Mouse (Mus musculus) heart, postnatal 0 days (tissue): ENCODE measurements at regions not wholly inside any gene's neighbourhood (a gene's known extent, or its start where the extent isn't known, plus 50 kb on each side); places are given as distances from the start of the nearest gene placed in this dataset.

Experiments
- ATAC-seq: fragments of 200-750 bp; cut with Nextera tagmentation; 2 replicates; pipeline ENCODE4 v1.8.0; 2017; ENCODE audit warnings: low read depth, moderate number of reproducible peaks, moderate library complexity; ENCODE audit not compliant: insufficient read depth
- DNase-seq: peaks from one replicate; pipeline ENCODE4 v3.0.0-alpha.2; 2016; ENCODE audit warnings: low spot score
- H3K27ac ChIP-seq: fragments of 300-500 bp; sonication (generic); 2 replicates; pipeline ENCODE4 v1.5.1; 2014; ENCODE audit warnings: low read depth, mild to moderate bottlenecking
- H3K27me3 ChIP-seq: fragments of 300-500 bp; sonication (generic); 2 replicates; pipeline ENCODE4 v1.6.1; 2014; ENCODE audit warnings: low read length, mixed read lengths; ENCODE audit not compliant: control insufficient read depth, insufficient read depth
- H3K36me3 ChIP-seq: fragments of 300-500 bp; sonication (generic); replicated peaks from 2 replicates; pipeline ENCODE4 v1.6.1; 2014; ENCODE audit warnings: low read length, mixed read lengths; ENCODE audit not compliant: control insufficient read depth, insufficient read depth
- H3K4me1 ChIP-seq: fragments of 300-500 bp; sonication (generic); 2 replicates; pipeline ENCODE4 v1.6.1; 2014; ENCODE audit warnings: antibody characterized with exemption; ENCODE audit not compliant: control insufficient read depth, insufficient read depth
- H3K4me2 ChIP-seq: fragments of 300-500 bp; sonication (generic); 2 replicates; pipeline ENCODE4 v1.6.1; 2014; ENCODE audit warnings: low read depth, mild to moderate bottlenecking, low read length, moderate library complexity
- H3K4me3 ChIP-seq: fragments of 300-500 bp; sonication (generic); 2 replicates; pipeline ENCODE4 v1.5.1; 2014; ENCODE audit warnings: low read depth, low read length
- H3K9ac ChIP-seq: fragments of 300-500 bp; sonication (generic); replicated peaks from 2 replicates; pipeline ENCODE4 v1.6.1; 2014; ENCODE audit warnings: low read depth, low read length, mixed read lengths
- H3K9me3 ChIP-seq: fragments of 300-500 bp; sonication (generic); replicated peaks from 2 replicates; pipeline ENCODE4 v1.6.1; 2016; ENCODE audit warnings: low read length; ENCODE audit not compliant: control insufficient read depth
- CTCF ChIP-seq: IDR thresholded peaks from 2 replicates; pipeline ENCODE4 v1.5.1; 2016; ENCODE audit warnings: antibody characterized with exemption, control low read depth, low read depth
- EP300 ChIP-seq: IDR thresholded peaks from 2 replicates; pipeline ENCODE4 v1.6.1; 2016; ENCODE audit warnings: antibody characterized with exemption, low read depth
- WGBS: fragments of 180-500 bp; shearing (Covaris S2); extraction: QIAGEN DNeasy Blood & Tissue Kit; methylation state at CpG from one replicate; pipeline ENCODE4 v1.1.7; 2014; 5-methylcytosine and 5-hydroxymethylcytosine counted together

GRCm38 (mm10) chr11:71884861-71885260 is 135.1 kb downstream of the Wscd1 start:
- TF ChIP-seq CTCF (no peak), EP300 (no peak)
- ATAC-seq = no peak
- H3K4me1 ChIP-seq = no peaks in the 10 kb centered on the region
- no peak overlapping the region for H3K4me2 ChIP-seq
- WGBS = 74% methylated on average over 6 of the region's 6 CpGs
- H3K4me3 ChIP-seq = no peak overlapping the region
- no peaks in the 10 kb centered on the region for H3K9me3 ChIP-seq
- H3K27me3 ChIP-seq = no peaks in the 10 kb centered on the region
- DNase-seq = no peak
- H3K36me3 ChIP-seq = no peaks in the 10 kb centered on the region
- no peak overlapping the region for H3K27ac ChIP-seq
- no peak overlapping the region for H3K9ac ChIP-seq

GRCm38 (mm10) chr11:71881841-71882240 is 132.1 kb downstream of the Wscd1 start:
- no peaks in the 10 kb centered on the region for H3K36me3 ChIP-seq
- no peak overlapping the region for H3K4me3 ChIP-seq
- H3K27ac ChIP-seq = no peak overlapping the region
- no peak for ATAC-seq
- no peak for DNase-seq
- H3K9me3 ChIP-seq = no peaks in the 10 kb centered on the region
- no peak for TF ChIP-seq CTCF
- no peak overlapping the region for H3K9ac ChIP-seq
- no peak overlapping the region for H3K4me2 ChIP-seq
- no peaks in the 10 kb centered on the region for H3K27me3 ChIP-seq
- no peaks in the 10 kb centered on the region for H3K4me1 ChIP-seq
- WGBS = 37% methylated on average over 1 of the region's 1 CpGs

- Histone ChIP-seq H3K27ac (no peak overlapping the region), H3K4me1 (no peaks in the 10 kb centered on the region), H3K36me3 (no peaks in the 10 kb centered on the region), H3K4me3 (no peak overlapping the region), H3K9ac (no peak overlapping the region), H3K4me2 (no peak overlapping the region), H3K9me3 (0 out of 2 replicates have a peak, but pooled peaks cover 3% of the 10 kb centered on the region), H3K27me3 (no peaks in the 10 kb centered on the region)
- DNase-seq = no peak
- WGBS = 82% methylated on average over 7 of the region's 7 CpGs
- TF ChIP-seq CTCF = no peak
- no peak for TF ChIP-seq EP300
- ATAC-seq = no peak
Observed at GRCm38 (mm10) chr11:71871297-71871696, 121.6 kb downstream of the Wscd1 start.

GRCm38 (mm10) chr11:71866690-71867089 is 117.0 kb downstream of the Wscd1 start:
- Histone ChIP-seq H3K4me2 (no peak overlapping the region), H3K4me1 (no peaks in the 10 kb centered on the region), H3K4me3 (no peak overlapping the region), H3K27ac (no peak overlapping the region), H3K27me3 (no peaks in the 10 kb centered on the region), H3K9me3 (no peaks in the 10 kb centered on the region), H3K36me3 (no peaks in the 10 kb centered on the region), H3K9ac (no peak overlapping the region)
- no peak for DNase-seq
- ATAC-seq = no peak
- WGBS = 75% methylated on average over 12 of the region's 12 CpGs
- TF ChIP-seq CTCF (no peak), EP300 (no peak)

DNA sequence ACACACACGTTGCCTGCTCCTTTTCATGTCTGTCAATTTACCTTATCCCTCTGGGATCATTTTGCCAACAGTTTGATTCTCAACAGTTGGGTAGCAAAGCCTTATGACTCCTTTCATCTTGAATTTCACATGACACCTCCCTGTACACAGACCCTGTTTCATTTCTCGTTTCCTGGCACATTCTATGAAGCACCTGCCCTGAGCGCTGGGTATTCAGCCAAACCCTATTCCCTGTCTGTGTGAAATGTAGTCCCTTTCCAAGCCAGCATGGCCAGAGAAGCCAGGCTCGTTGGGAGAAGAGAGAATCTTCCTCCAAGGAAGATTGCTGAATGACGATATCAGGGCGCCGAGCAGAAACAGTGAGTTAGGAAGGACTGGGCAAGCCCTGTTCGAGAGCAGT is 108.2 kb downstream of the Wscd1 start:
- Histone ChIP-seq H3K36me3 (no peaks in the 10 kb centered on the region), H3K9me3 (no peaks in the 10 kb centered on the region), H3K27me3 (no peaks in the 10 kb centered on the region), H3K27ac (no peak overlapping the region), H3K9ac (no peak overlapping the region), H3K4me1 (no peaks in the 10 kb centered on the region), H3K4me2 (no peak overlapping the region), H3K4me3 (no peak overlapping the region)
- TF ChIP-seq EP300 = no peak
- TF ChIP-seq CTCF = no peak
- DNase-seq = no peak
- no peak for ATAC-seq
- 71% methylated on average over 8 of the region's 8 CpGs for WGBS

- no peaks in the 10 kb centered on the region for H3K4me1 ChIP-seq
- H3K27me3 ChIP-seq = no peaks in the 10 kb centered on the region
- H3K4me3 ChIP-seq = no peak overlapping the region
- no peak overlapping the region for H3K27ac ChIP-seq
- TF ChIP-seq EP300 = no peak
- no peak for TF ChIP-seq CTCF
- no peak overlapping the region for H3K4me2 ChIP-seq
- no peaks in the 10 kb centered on the region for H3K9me3 ChIP-seq
- DNase-seq = no peak
- 74% methylated on average over 1 of the region's 1 CpGs for WGBS
- ATAC-seq = no peak
- no peak overlapping the region for H3K9ac ChIP-seq
- no peaks in the 10 kb centered on the region for H3K36me3 ChIP-seq
Observed at GRCm38 (mm10) chr11:71855557-71855956, 105.8 kb downstream of the Wscd1 start.
